Mouse (Mus musculus) right cerebral cortex, adult 2 months (tissue): Measurements from ENCODE around the gene Strap.

Source experiments
- DNase-seq, 2 experiments: peaks; one replicate each; pipeline ENCODE4 v3.0.0; 2021 to 2022; ENCODE audit warnings: low spot score in 2 of 2

The Strap gene

GRCm38 (mm10) chr6:137722220-137722931, 12.5 kb upstream of the Strap start:
- no peak for DNase-seq

- peak; percentile 36 to 42 for DNase-seq
Measured at GRCm38 (mm10) chr6:137723898-137724297, 11.0 kb upstream of the Strap start.

GRCm38 (mm10) chr6:137734460-137734845, 425 bp upstream of the Strap start:
- no peak for DNase-seq

- no peak for DNase-seq
Measured at GRCm38 (mm10) chr6:137735671-137736238, 877 bp downstream of the Strap start.

- DNase-seq, result no peak
Measured at GRCm38 (mm10) chr6:137740972-137741371, 6.1 kb downstream of the Strap start.

- no peak for DNase-seq
Measured at GRCm38 (mm10) chr6:137744700-137745099, 9.8 kb downstream of the Strap start.

GRCm38 (mm10) chr6:137747174-137747928, 12.5 kb downstream of the Strap start:
- no peak for DNase-seq

- no peak for DNase-seq
Measured at GRCm38 (mm10) chr6:137751551-137752274, 16.8 kb downstream of the Strap start.

- DNase-seq, result no peak
Measured at GRCm38 (mm10) chr6:137752275-137752655, 17.4 kb downstream of the Strap start.

GRCm38 (mm10) chr6:137754056-137754856, 19.4 kb downstream of the Strap start, which contains the start of gene Dera:
TSS of gene Dera (plus strand) at chr6:137754546.
- peak; percentile 34 to 47 for DNase-seq

- DNase-seq, result no peak
Measured at GRCm38 (mm10) chr6:137754857-137755232, 20.0 kb downstream of the Strap start.

- DNase-seq, result peak; percentile 49 to 54
Measured at GRCm38 (mm10) chr6:137756310-137756709, 21.4 kb downstream of the Strap start.

- DNase-seq, result no peak
Measured at GRCm38 (mm10) chr6:137757891-137758290, 23.0 kb downstream of the Strap start.

- DNase-seq, result peak; percentile 24 to 58
Measured at GRCm38 (mm10) chr6:137759681-137760080, 24.8 kb downstream of the Strap start.

GRCm38 (mm10) chr6:137760966-137761365, 26.1 kb downstream of the Strap start:
- peak; percentile 45 to 48 for DNase-seq

- no peak for DNase-seq
Measured at GRCm38 (mm10) chr6:137764572-137765210, 29.8 kb downstream of the Strap start.

- DNase-seq, result no peak
Measured at GRCm38 (mm10) chr6:137766177-137766576, 31.3 kb downstream of the Strap start.

- no peak for DNase-seq
Measured at GRCm38 (mm10) chr6:137771621-137772250, 36.9 kb downstream of the Strap start.

- DNase-seq, result no peak
Measured at GRCm38 (mm10) chr6:137772918-137773636, 38.2 kb downstream of the Strap start.

- DNase-seq, result no peak
Measured at GRCm38 (mm10) chr6:137773637-137774028, 38.8 kb downstream of the Strap start.
